Mouse (Mus musculus): ENCODE results near the gene Unc13a. TPM values are rescaled to one million over a fixed set of nuclear protein-coding genes. Genes with fewer than 3 reads are reported as not detected.
A peak's percentile ranks its signal among the peaks of the same experiment; 100 is the strongest.

Gene Unc13a
- polyA plus RNA-seq, 1 experiment = 2.0 TPM

GRCm38 (mm10) chr8:71687616-71688015, 16.1 kb upstream of the Unc13a start:
- DNase-seq (ENCODE audit: low read depth) = no peak

DNA sequence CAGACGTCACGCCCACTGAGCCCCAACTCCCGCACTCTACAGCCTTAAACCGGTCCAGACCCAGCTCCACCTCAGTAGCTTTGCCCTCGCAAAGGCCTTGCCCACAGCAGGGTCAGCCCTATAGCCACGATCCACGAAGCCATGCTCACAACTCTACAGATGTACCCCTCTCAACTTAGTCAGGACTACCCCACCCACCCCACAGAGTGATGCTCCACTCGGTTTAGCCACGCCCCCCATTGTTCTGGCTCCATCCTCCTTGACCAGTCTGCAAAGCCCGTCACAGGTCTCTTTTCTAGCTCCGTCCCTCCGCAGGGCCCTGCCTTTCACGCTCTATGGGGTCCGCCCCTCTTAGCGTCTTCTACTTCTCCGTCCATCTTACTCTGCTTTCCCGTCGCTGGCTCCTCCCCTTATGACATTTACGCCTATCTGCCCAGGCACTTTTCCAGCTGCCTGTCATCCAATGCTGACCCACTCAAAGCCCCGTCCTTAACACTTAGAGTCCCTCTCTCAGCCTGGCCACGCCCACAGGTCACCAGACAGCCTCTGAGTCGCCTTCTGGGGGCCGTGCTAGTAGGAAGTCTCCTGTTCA, 14.7 kb upstream of the Unc13a start:
- no peak for DNase-seq (ENCODE audit: low read depth)

DNA sequence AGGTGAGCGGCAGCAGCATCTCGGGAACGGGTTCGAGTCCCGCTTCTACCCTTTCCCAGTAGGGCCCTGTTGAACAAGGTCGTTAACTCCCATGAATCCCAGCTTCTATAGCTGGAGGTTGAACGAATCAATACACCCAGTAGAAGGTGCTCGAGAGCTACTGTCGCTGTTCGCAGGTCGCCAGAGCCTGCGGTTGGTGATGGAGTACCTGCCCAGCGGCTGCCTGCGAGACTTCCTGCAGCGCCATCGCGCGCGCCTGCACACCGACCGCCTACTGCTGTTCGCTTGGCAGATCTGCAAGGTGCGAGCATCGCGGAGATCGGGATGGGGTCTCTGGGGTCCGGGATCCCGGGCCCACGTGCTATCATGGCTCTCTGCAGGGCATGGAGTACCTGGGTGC, 14.0 kb upstream of the Unc13a start:
- DNase-seq (ENCODE audit: low read depth) = no peak

GRCm38 (mm10) chr8:71684701-71685100, 13.1 kb upstream of the Unc13a start:
- DNase-seq (ENCODE audit: low read depth) = no peak

GRCm38 (mm10) chr8:71682832-71683231, 11.3 kb upstream of the Unc13a start:
- no peak for DNase-seq (ENCODE audit: low read depth)

GRCm38 (mm10) chr8:71681369-71681915, 9.9 kb upstream of the Unc13a start:
- DNase-seq (ENCODE audit: low read depth) = no peak

DNA sequence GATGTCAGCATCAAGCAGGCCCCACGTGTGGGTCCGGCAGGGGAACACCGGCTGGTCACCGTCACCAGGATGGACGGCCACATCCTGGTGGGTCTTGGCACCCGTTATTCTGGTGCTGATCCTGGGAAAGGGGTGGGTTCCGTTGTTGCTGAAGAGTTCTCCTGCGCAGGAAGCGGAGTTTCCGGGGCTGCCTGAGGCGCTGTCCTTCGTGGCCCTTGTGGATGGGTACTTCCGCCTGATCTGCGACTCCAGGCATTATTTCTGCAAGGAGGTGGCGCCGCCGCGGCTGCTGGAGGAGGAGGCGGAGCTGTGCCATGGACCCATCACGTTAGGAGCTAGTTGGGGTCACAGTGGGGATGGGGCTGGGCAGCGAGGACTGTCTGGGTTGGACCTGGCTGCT, 8.9 kb upstream of the Unc13a start:
- no peak for DNase-seq (ENCODE audit: low read depth)

GRCm38 (mm10) chr8:71679550-71680168, 8.1 kb upstream of the Unc13a start:
- no peak for DNase-seq (ENCODE audit: low read depth)

GRCm38 (mm10) chr8:71679116-71679515, 7.6 kb upstream of the Unc13a start:
- DNase-seq (ENCODE audit: low read depth) = no peak

DNA sequence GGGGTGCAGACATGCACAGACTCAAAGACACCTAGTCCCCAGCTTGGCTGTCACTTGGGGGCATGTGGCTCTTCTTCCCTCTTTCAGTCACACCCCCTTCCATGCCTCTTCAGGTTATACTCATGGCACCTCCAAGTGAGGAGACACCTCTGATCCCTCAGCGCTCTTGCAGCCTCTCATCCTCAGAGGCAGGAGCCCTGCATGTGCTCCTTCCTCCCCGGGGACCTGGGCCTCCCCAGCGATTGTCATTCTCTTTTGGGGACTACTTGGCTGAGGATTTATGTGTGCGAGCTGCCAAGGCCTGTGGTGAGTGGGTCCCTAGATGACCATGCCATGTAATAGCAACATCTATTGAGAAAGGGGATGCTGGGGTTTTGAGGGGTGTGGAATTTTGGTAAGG, 6.7 kb upstream of the Unc13a start:
- DNase-seq (ENCODE audit: low read depth) = no peak

GRCm38 (mm10) chr8:71677555-71677954, 6.0 kb upstream of the Unc13a start:
- no peak for DNase-seq (ENCODE audit: low read depth)

DNA sequence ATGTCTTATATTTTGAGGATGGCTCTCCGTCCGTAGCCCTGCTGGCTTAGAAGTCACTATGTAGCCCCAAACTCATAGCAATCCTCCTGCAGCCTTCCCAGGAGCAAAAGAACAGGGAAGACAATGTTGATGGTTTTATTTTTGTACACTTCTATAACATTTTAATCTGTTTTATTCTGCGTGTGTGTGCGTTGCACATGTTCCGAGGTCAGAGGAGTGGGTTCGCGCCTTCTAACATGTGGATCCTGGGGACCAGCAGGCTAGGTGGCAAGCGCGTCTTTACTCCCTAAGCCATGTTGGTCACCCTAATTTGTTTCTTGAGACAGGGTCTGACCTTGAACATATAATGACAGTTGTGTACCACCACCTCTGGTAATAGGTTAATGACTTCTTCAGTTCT, 5.2 kb upstream of the Unc13a start:
- DNase-seq (ENCODE audit: low read depth) = no peak

GRCm38 (mm10) chr8:71676020-71676741, 4.6 kb upstream of the Unc13a start, which contains the start of gene Jak3:
Jak3 (plus strand) TSS chr8:71676296.
- DNase-seq (ENCODE audit: low read depth) = peak; percentile 23

- no peak for DNase-seq (ENCODE audit: low read depth)
These were observed 4.0 kb upstream of the Unc13a start for GRCm38 (mm10) chr8:71675456-71676019.

GRCm38 (mm10) chr8:71674071-71674470, 2.5 kb upstream of the Unc13a start:
- no peak for DNase-seq (ENCODE audit: low read depth)

- DNase-seq (ENCODE audit: low read depth) = no peak
These were observed 695 bp upstream of the Unc13a start for GRCm38 (mm10) chr8:71672168-71672735.

GRCm38 (mm10) chr8:71670621-71671548, 672 bp downstream of the Unc13a start:
- no peak for DNase-seq (ENCODE audit: low read depth)

- DNase-seq (ENCODE audit: low read depth) = no peak
These were observed 1.4 kb downstream of the Unc13a start for GRCm38 (mm10) chr8:71670198-71670597.

GRCm38 (mm10) chr8:71668220-71668975, 3.2 kb downstream of the Unc13a start:
- DNase-seq (ENCODE audit: low read depth) = no peak

- DNase-seq (ENCODE audit: low read depth) = no peak
These were observed 4.3 kb downstream of the Unc13a start for GRCm38 (mm10) chr8:71667256-71667655.

All from gonadal fat pad, adult 2 months (tissue).